Mouse (Mus musculus): Measurements from ENCODE around the gene Ankrd33b. TPM values are rescaled to one million over a fixed set of nuclear protein-coding genes. Genes with fewer than 3 reads are reported as not detected.

Gene Ankrd33b
- total RNA-seq, 2 experiments from 2014 or later = 9.9 to 14.5 TPM

GRCm38 (mm10) chr15:31317056-31317805 is 50.3 kb downstream of the Ankrd33b start:
- intact Hi-C loops (cut with DNase I) = loop anchor here (1.0 to 5.0 kb wide), 2 partner anchors 35 to 270 kb away; no protein-coding TSS in a partner anchor
- DNase-seq = no peak

GRCm38 (mm10) chr15:31315630-31316231 is 51.8 kb downstream of the Ankrd33b start:
- intact Hi-C loops (cut with DNase I) = loop anchor here (1.0 to 5.0 kb wide), 3 partner anchors 105 to 272 kb away; no protein-coding TSS in a partner anchor

GRCm38 (mm10) chr15:31312001-31312400 is 55.5 kb downstream of the Ankrd33b start:
- intact Hi-C loops (cut with DNase I) = no loop called here
- no peak for DNase-seq

More at GRCm38 (mm10) chr15:31315630-31316231, 51.8 kb downstream of the Ankrd33b start:
- DNase-seq = peak; percentile 30 to 71

GRCm38 (mm10) chr15:31309526-31309925 is 58.0 kb downstream of the Ankrd33b start:
- intact Hi-C loops (cut with DNase I) = no loop called here
- DNase-seq = no peak

- no peak for DNase-seq
- intact Hi-C loops (cut with DNase I) = no loop called here
Measured at GRCm38 (mm10) chr15:31306726-31307125, 60.8 kb downstream of the Ankrd33b start.

- DNase-seq = no peak
- intact Hi-C loops (cut with DNase I) = no loop called here
Measured at GRCm38 (mm10) chr15:31305181-31305580, 62.3 kb downstream of the Ankrd33b start.

- DNase-seq = no peak
- intact Hi-C loops (cut with DNase I) = no loop called here
Measured at GRCm38 (mm10) chr15:31304302-31304701, 63.2 kb downstream of the Ankrd33b start.

- DNase-seq = no peak
- intact Hi-C loops (cut with DNase I) = no loop called here
Measured at GRCm38 (mm10) chr15:31302293-31302990, 65.1 kb downstream of the Ankrd33b start.

- intact Hi-C loops (cut with DNase I) = no loop called here
Measured at GRCm38 (mm10) chr15:31299258-31299917, 68.1 kb downstream of the Ankrd33b start.

GRCm38 (mm10) chr15:31297777-31298137 is 69.8 kb downstream of the Ankrd33b start:
- DNase-seq = no peak
- intact Hi-C loops (cut with DNase I) = no loop called here

More at GRCm38 (mm10) chr15:31299258-31299917, 68.1 kb downstream of the Ankrd33b start:
- peak in 1 of 2 experiments; percentile 12 for DNase-seq

- intact Hi-C loops (cut with DNase I) = no loop called here
- DNase-seq = no peak
Measured at GRCm38 (mm10) chr15:31296882-31297776, 70.4 kb downstream of the Ankrd33b start.

- no peak for DNase-seq
- intact Hi-C loops (cut with DNase I) = no loop called here
Measured at GRCm38 (mm10) chr15:31294311-31294710, 73.2 kb downstream of the Ankrd33b start.

- no peak for DNase-seq
Measured at GRCm38 (mm10) chr15:31292627-31293026, 74.9 kb downstream of the Ankrd33b start.

GRCm38 (mm10) chr15:31285695-31286094 is 81.8 kb downstream of the Ankrd33b start:
- intact Hi-C loops (cut with DNase I) = no loop called here
- DNase-seq = no peak

More at GRCm38 (mm10) chr15:31292627-31293026, 74.9 kb downstream of the Ankrd33b start:
- intact Hi-C loops (cut with DNase I) = no loop called here

- DNase-seq = no peak
- intact Hi-C loops (cut with DNase I) = no loop called here
Measured at GRCm38 (mm10) chr15:31284922-31285631, 82.4 kb downstream of the Ankrd33b start.

- no peak for DNase-seq
- intact Hi-C loops (cut with DNase I) = no loop called here
Measured at GRCm38 (mm10) chr15:31284142-31284541, 83.4 kb downstream of the Ankrd33b start.

- no peak for DNase-seq
- intact Hi-C loops (cut with DNase I) = no loop called here
Measured at GRCm38 (mm10) chr15:31282353-31282752, 85.2 kb downstream of the Ankrd33b start.

- intact Hi-C loops (cut with DNase I) = no loop called here
Measured at GRCm38 (mm10) chr15:31281830-31282229, 85.7 kb downstream of the Ankrd33b start.

GRCm38 (mm10) chr15:31280683-31281082 is 86.8 kb downstream of the Ankrd33b start:
- no peak for DNase-seq
- intact Hi-C loops (cut with DNase I) = no loop called here

More at GRCm38 (mm10) chr15:31281830-31282229, 85.7 kb downstream of the Ankrd33b start:
- no peak for DNase-seq
